Mouse (Mus musculus) hindbrain, embryonic 11.5 days (tissue): ENCODE measurements around the gene Bco2. TPM values are rescaled to one million over a fixed set of nuclear protein-coding genes. Genes with fewer than 3 reads are reported as not detected.

Experiments
- ATAC-seq: fragments of 200-750 bp; cut with Nextera tagmentation; 2 replicates; pipeline ENCODE4 v1.8.0; 2017; ENCODE audit warnings: mild to moderate bottlenecking, moderate TSS enrichment, moderate library complexity; ENCODE audit not compliant: low FRiP score
- DNase-seq: peaks from one replicate; pipeline ENCODE4 v3.0.0-alpha.2; 2015; ENCODE audit warnings: low spot score
- H3K27ac ChIP-seq: fragments of 300-500 bp; sonication (generic); 2 replicates; pipeline ENCODE4 v1.5.1; 2014; ENCODE audit warnings: mild to moderate bottlenecking, low read depth, low read length
- H3K27me3 ChIP-seq: fragments of 300-500 bp; sonication (generic); 2 replicates; pipeline ENCODE4 v1.6.1; 2014; ENCODE audit warnings: mild to moderate bottlenecking, low read length, moderate library complexity, mixed read lengths; ENCODE audit not compliant: control insufficient read depth, insufficient read depth
- H3K36me3 ChIP-seq: fragments of 300-500 bp; sonication (generic); 2 replicates; pipeline ENCODE4 v1.6.1; 2014; ENCODE audit warnings: mild to moderate bottlenecking, low read length, moderate library complexity, mixed read lengths; ENCODE audit not compliant: control insufficient read depth, insufficient read depth
- H3K4me1 ChIP-seq: fragments of 300-500 bp; sonication (generic); replicated peaks from 2 replicates; pipeline ENCODE4 v1.6.1; 2014; ENCODE audit warnings: low read length, mixed read lengths; ENCODE audit not compliant: control insufficient read depth, insufficient read depth
- H3K4me2 ChIP-seq: fragments of 300-500 bp; sonication (generic); replicated peaks from 2 replicates; pipeline ENCODE4 v1.6.1; 2014; ENCODE audit warnings: mild to moderate bottlenecking, low read depth, low read length
- H3K4me3 ChIP-seq: fragments of 300-500 bp; sonication (generic); 2 replicates; pipeline ENCODE4 v1.5.1; 2014; ENCODE audit warnings: low read depth, low read length
- H3K9ac ChIP-seq: fragments of 300-500 bp; sonication (generic); 2 replicates; pipeline ENCODE4 v1.6.1; 2014; ENCODE audit warnings: low read depth, low read length
- H3K9me3 ChIP-seq: fragments of 300-500 bp; sonication (generic); 2 replicates; pipeline ENCODE4 v1.6.1; 2016; ENCODE audit warnings: low read length; ENCODE audit not compliant: control insufficient read depth
- WGBS: fragments of 180-500 bp; shearing (Covaris S2); extraction: QIAGEN DNeasy Blood & Tissue Kit; methylation state at CpG from one replicate; pipeline ENCODE4 v1.1.7; 2014; 5-methylcytosine and 5-hydroxymethylcytosine counted together
- polyA plus RNA-seq: library from polyadenylated mRNA; unstranded; fragments of >200 nt; fragmentation: Nextera tagmentation; extraction: Ambion mirVana; gene quantifications from 2 replicates; pipeline ENCODE4 v1.2.1, GENCODE M21; 2014

Bco2 gene
- polyA plus RNA-seq, 1 experiment from 2014 or later, result 0.20 TPM

DNA sequence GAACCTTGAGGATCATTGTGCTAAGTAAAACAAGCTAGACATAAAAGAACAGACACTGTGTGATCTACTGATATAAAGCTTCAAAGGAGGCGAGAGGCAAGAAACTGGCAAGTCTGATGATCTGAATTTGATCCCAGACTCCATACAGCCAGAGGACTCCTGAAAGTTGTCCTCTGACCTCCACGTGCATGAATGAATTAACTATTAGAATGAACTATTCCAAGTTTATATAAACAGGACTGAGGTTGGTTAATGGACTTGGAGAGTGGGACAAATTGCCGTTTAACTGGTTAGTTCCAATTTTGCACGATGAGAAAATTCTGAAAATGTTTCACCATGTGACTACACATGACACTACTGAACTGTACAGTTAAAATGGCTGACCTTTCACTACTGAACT is 6.0 kb downstream of the Bco2 start:
- Histone ChIP-seq H3K27me3 (no peaks in the 10 kb centered on the region), H3K9ac (no peak overlapping the region), H3K36me3 (no peaks in the 10 kb centered on the region), H3K4me1 (no peaks in the 10 kb centered on the region), H3K4me2 (no peak overlapping the region), H3K9me3 (no peaks in the 10 kb centered on the region), H3K27ac (no peak overlapping the region), H3K4me3 (no peak overlapping the region)
- DNase-seq, result no peak
- ATAC-seq, result no peak
- 91% methylated on average over 4 of the region's 4 CpGs for WGBS

DNA sequence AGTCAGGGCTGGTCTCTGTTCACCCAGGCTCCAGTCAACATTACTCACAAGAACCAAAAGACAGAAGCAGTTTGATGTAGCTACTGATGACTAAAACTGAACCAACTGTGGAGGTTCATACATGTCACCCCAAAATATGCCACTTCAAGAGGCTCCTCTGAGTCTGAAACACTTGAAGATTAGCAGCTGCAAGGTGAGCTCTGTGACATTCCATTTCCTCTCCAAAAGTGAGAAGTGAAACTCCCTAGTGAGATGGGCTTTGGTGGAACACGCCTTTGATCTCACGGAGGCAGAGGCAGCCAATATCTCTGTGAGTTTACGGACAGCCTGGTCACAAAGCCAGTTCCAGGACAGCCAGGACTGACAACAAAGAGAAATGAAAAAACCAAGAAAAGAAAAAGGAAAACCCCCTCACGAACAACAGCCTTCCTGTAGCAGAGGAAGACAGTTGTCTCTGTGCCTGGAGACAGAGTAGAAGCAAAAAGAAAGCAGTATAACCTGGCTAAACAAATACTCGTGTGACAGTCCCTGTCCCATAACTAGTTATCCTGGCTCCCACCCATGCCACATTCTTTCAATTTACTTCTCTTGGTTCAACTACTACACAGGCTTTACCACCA is 7.0 kb downstream of the Bco2 start:
- DNase-seq, result no peak
- ATAC-seq, result no peak
- Histone ChIP-seq H3K27me3 (no peaks in the 10 kb centered on the region), H3K9me3 (no peaks in the 10 kb centered on the region), H3K4me1 (no peaks in the 10 kb centered on the region), H3K27ac (no peak overlapping the region), H3K9ac (no peak overlapping the region), H3K4me2 (no peak overlapping the region), H3K36me3 (no peaks in the 10 kb centered on the region), H3K4me3 (no peak overlapping the region)
- WGBS, result 67% methylated on average over 5 of the region's 5 CpGs

- Histone ChIP-seq H3K27ac (no peak overlapping the region), H3K36me3 (no peaks in the 10 kb centered on the region), H3K4me2 (no peak overlapping the region), H3K4me3 (no peak overlapping the region), H3K27me3 (no peaks in the 10 kb centered on the region), H3K4me1 (no peaks in the 10 kb centered on the region), H3K9ac (no peak overlapping the region), H3K9me3 (no peaks in the 10 kb centered on the region)
- DNase-seq (no peak), ATAC-seq (no peak)
- WGBS, result 75% methylated on average over 9 of the region's 9 CpGs
These were observed 12.6 kb downstream of the Bco2 start for GRCm38 (mm10) chr9:50542401-50542800.

DNA sequence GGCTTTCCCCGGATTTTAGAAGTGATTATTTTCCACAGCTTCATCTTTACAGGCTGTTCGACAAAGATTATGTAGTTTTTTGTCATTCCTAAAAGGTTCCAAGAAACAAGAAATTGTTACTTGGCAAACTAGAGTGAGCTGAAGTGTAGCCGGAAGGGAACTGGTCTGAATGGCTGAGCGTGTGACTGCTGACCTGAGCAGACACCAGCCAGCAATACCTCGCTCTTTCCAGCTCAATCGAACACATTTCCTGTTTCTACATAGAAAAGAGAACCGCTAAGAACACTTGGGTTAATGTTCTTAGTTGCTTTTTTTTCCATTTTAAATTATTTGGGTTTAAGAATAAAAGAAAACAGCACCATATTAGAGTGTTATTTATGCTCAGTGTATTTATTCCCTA is 14.8 kb downstream of the Bco2 start:
- no peak overlapping the region for H3K4me2 ChIP-seq
- 83% methylated on average over 7 of the region's 7 CpGs for WGBS
- no peaks in the 10 kb centered on the region for H3K27me3 ChIP-seq
- no peaks in the 10 kb centered on the region for H3K36me3 ChIP-seq
- H3K4me1 ChIP-seq, result no peaks in the 10 kb centered on the region
- DNase-seq (no peak), ATAC-seq (no peak)
- no peak overlapping the region for H3K27ac ChIP-seq
- H3K9me3 ChIP-seq, result no peaks in the 10 kb centered on the region
- no peak overlapping the region for H3K9ac ChIP-seq
- no peak overlapping the region for H3K4me3 ChIP-seq

DNA sequence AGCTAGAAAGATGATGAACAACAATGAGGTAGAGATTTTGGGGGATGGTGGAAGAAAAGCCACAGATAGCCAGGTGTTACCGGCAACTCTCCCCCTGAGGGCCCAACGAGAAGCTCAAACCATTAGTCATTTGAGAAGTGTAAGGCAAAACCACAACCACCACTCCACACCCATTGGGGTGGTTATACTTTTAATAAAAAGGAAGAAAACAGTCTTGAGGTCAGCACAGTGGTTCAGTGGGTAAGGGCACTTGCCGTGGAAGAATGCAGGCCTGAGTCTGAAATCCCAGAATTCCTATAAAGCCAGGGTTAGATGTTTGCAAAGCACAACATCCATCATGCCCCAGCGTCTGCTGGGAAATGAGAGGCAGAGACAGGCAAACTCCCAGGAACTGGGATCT is 17.7 kb downstream of the Bco2 start:
- Histone ChIP-seq H3K4me2 (no peak overlapping the region), H3K36me3 (no peaks in the 10 kb centered on the region), H3K4me1 (no peaks in the 10 kb centered on the region), H3K4me3 (no peak overlapping the region), H3K9ac (no peak overlapping the region), H3K27me3 (no peaks in the 10 kb centered on the region), H3K27ac (no peak overlapping the region), H3K9me3 (no peaks in the 10 kb centered on the region)
- no peak for ATAC-seq
- DNase-seq, result no peak
- 86% methylated on average over 4 of the region's 4 CpGs for WGBS

DNA sequence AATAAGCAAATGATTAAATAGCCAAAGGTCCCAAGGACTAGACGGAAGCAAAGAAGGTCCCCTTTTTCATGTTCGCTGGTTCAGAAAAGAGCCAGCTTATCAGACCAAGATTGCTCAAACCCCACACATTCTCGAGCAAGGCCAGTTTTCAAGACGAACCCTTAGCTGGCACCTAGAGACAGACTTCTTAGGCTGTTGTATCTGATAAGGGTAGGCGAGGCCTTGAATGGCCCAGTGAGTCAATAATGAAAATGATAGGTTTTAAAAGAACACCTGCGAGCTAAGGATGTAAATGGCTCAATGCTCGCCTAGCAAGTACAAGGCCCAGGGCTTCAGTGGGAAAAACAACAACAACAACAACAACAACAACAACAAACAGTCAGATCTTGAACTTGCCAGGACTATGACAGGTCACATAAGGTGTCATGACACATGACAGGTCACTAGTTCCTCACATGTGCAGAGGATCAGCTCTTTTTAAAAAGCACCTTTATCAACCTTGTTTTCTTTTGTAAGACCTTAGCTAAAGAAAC is 18.3 kb downstream of the Bco2 start:
- no peaks in the 10 kb centered on the region for H3K4me1 ChIP-seq
- no peak overlapping the region for H3K4me3 ChIP-seq
- no peaks in the 10 kb centered on the region for H3K27me3 ChIP-seq
- DNase-seq, result no peak
- no peak overlapping the region for H3K27ac ChIP-seq
- no peak for ATAC-seq
- no peak overlapping the region for H3K4me2 ChIP-seq
- no peak overlapping the region for H3K9ac ChIP-seq
- no peaks in the 10 kb centered on the region for H3K36me3 ChIP-seq
- H3K9me3 ChIP-seq, result no peaks in the 10 kb centered on the region
- WGBS, result 89% methylated on average over 7 of the region's 7 CpGs

DNA sequence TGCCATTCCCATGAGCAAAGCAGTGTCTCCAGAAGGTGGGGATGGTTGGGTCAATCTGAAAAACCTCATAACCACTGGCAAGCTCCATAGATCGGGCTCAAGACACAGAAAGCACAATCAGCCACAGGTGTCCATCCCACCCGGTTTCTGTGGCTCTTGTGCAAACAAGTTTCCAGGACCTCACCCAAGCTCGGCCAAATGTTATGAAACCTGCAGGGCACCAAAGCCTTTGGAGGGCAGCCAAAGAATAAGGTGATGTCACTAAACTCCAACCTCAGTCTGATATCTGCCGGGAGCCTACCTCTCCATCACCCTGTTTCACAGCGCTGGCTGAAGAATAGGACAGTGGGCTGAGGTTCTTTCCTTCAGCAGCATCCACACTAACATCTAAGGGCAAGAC is 19.1 kb downstream of the Bco2 start:
- H3K4me3 ChIP-seq, result no peak overlapping the region
- no peaks in the 10 kb centered on the region for H3K4me1 ChIP-seq
- H3K9me3 ChIP-seq, result no peaks in the 10 kb centered on the region
- H3K4me2 ChIP-seq, result no peak overlapping the region
- H3K27ac ChIP-seq, result no peak overlapping the region
- ATAC-seq, result no peak
- no peaks in the 10 kb centered on the region for H3K27me3 ChIP-seq
- H3K36me3 ChIP-seq, result no peaks in the 10 kb centered on the region
- DNase-seq, result no peak
- no peak overlapping the region for H3K9ac ChIP-seq
- 90% methylated on average over 5 of the region's 5 CpGs for WGBS

- WGBS, result 84% methylated on average over 3 of the region's 3 CpGs
- ATAC-seq, result no peak
These were observed 21.2 kb downstream of the Bco2 start for GRCm38 (mm10) chr9:50533791-50534190.

GRCm38 (mm10) chr9:50533328-50533727 is 21.7 kb downstream of the Bco2 start:
- DNase-seq (no peak), ATAC-seq (no peak)
- H3K27me3 ChIP-seq, result no peaks in the 10 kb centered on the region
- no peaks in the 10 kb centered on the region for H3K4me1 ChIP-seq
- 86% methylated on average over 11 of the region's 11 CpGs for WGBS
- no peak overlapping the region for H3K4me2 ChIP-seq
- H3K4me3 ChIP-seq, result no peak overlapping the region
- H3K9ac ChIP-seq, result no peak overlapping the region
- H3K27ac ChIP-seq, result no peak overlapping the region
- no peaks in the 10 kb centered on the region for H3K36me3 ChIP-seq
- no peaks in the 10 kb centered on the region for H3K9me3 ChIP-seq

More at GRCm38 (mm10) chr9:50533791-50534190, 21.2 kb downstream of the Bco2 start:
- no peak for DNase-seq
- H3K9me3 ChIP-seq, result no peaks in the 10 kb centered on the region
- no peak overlapping the region for H3K27ac ChIP-seq
- H3K4me3 ChIP-seq, result no peak overlapping the region
- H3K27me3 ChIP-seq, result no peaks in the 10 kb centered on the region
- no peaks in the 10 kb centered on the region for H3K4me1 ChIP-seq
- H3K36me3 ChIP-seq, result no peaks in the 10 kb centered on the region
- H3K4me2 ChIP-seq, result no peak overlapping the region
- H3K9ac ChIP-seq, result no peak overlapping the region
